Mouse (Mus musculus) embryonic fibroblast, embryonic 13.5 days (primary cell): ENCODE measurements around the gene Entr1.

Experiments
- CTCF ChIP-seq: IDR thresholded peaks from 2 replicates; pipeline ENCODE4 v1.5.1; 2011; ENCODE audit warnings: mild to moderate bottlenecking, control low read depth, low read length, moderate library complexity, borderline replicate concordance; ENCODE audit not compliant: insufficient read depth
- POLR2A ChIP-seq: IDR thresholded peaks from 2 replicates; pipeline ENCODE4 v1.6.1; 2011; ENCODE audit warnings: low read depth, mild to moderate bottlenecking, control low read depth, low read length, moderate library complexity

GRCm38 (mm10) chr2:26372396-26372795 lies 16.7 kb downstream of the Entr1 start:
- TF ChIP-seq CTCF (no peak), POLR2A (no peak)
